Mouse (Mus musculus): ENCODE results near the gene Osbpl5.

Gene Osbpl5

DNA sequence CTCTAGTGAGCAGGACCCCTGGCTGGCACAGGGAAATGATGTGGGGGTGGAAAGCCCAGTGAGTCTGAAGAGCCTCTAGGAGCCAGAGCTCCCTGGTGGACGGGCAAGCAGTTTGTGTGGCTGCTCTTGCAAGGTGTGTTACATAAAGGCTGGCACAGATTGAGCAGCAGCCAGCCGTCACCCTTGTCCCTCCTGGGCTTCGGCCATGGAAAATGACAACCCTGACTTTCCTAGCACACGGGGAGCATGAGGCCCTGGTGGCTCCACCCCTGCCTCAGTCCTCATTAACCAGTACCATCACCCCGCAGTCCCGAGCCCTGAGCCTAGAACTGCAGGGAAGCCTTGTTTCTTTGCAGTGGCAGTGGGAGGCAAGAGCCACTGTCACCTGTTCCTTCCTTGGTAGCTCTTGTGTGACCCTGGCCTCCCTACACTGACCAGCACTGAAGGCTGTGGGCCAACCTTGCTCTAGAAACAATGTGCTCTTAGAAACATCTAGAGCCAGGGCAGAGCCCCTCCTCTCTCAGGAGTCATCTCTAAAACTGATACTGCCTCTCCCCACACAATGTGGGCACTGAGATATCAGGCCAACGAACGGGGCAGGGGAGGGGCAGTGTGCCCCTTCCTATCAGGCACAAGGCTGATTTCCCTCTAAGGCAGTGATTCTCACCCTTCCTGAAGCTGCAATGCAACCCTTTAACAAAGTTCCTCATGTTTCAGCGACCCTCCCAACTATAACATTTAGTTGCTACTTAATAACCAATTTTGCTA is 1.2 kb downstream of the Osbpl5 start:
- in situ Hi-C loops (cut with MboI, MseI) = loop anchor here (5.0 kb wide), 1 partner anchor 158 kb away; no protein-coding TSS in a partner anchor

DNA sequence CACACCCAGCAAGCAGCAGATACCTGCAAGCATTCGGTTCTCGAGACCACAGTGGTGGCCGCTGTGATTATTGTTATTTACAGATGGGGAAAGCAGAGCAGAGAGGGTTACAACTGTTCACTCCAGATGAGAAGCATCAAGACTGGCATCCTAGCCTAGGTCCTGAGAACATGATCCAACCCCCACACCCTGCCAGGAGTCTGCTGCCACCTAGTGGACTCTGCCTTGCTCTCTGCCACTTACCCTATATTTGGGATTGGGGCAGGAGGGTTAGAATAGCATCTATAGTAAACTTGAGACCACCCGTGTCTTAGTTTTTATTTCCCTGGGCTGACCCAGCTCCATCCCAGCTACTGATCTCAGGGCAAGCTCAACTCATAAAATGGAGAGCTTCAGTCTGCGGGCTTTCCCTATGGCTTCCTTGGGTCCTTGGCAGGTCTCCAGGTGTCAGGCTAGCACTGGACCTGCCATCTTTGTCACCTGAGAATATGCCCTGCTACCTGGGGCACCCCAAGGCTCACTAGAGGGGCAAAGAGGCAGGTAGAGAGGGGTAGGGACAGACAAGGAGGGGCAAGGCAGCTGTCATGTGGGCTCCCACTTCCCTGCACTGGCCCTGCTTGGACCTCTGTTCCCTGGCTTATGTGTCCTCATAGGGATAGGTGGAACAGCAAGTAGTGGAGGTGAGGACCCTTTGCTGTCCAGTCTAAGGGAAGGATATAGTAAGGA is 2.6 kb downstream of the Osbpl5 start:
- in situ Hi-C loops (cut with MboI, MseI) = loop anchor here (5.0 kb wide), 1 partner anchor 47 kb away; no protein-coding TSS in a partner anchor

DNA sequence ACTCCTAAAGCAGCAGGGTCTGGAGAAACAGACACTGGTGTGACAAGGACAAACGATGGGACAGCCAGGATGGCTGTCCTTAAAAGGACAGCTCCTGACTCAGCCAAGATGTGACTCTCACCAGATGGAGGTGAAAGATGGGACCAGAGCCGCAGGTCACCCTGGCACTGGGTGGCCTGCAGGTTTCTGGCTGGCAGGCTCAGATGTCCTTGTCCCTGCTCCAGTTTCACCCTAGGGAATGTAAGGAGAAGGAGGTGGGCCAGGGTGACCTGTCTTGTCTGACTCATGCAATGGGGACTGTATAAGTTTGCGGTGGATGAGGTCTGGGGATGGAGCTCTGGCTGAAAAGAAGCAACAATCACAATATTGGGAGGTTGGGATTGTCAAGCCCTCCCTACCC is 4.2 kb downstream of the Osbpl5 start:
- in situ Hi-C loops (cut with MboI, MseI) = loop anchor here (5.0 kb wide), 1 partner anchor 45 kb away; no protein-coding TSS in a partner anchor

GRCm38 (mm10) chr7:143752056-143752455 is 4.7 kb downstream of the Osbpl5 start:
- in situ Hi-C loops (cut with MboI, MseI) = loop anchor here (5.0 kb wide), 1 partner anchor 45 kb away; no protein-coding TSS in a partner anchor

DNA sequence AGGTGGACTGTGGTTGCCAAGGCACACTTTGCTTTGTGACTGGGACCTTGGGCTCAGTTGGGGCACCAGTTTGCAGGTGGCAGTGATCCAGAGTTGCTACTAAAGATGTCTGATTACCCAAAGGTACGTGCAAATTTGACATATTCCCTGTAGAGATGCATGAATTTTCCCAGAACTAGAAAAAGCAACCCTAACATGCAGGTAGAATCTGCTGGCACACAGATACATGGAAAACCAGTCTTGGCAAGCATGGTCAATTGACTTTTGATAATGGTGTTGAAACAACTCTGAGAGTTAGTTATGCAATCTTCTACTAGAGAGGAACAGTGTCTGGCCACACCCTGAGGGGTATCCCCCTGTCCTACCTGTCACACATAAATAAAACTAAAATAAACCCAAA is 5.4 kb downstream of the Osbpl5 start:
- in situ Hi-C loops (cut with MboI, MseI) = loop anchor here (5.0 kb wide), 1 partner anchor 44 kb away; no protein-coding TSS in a partner anchor

DNA sequence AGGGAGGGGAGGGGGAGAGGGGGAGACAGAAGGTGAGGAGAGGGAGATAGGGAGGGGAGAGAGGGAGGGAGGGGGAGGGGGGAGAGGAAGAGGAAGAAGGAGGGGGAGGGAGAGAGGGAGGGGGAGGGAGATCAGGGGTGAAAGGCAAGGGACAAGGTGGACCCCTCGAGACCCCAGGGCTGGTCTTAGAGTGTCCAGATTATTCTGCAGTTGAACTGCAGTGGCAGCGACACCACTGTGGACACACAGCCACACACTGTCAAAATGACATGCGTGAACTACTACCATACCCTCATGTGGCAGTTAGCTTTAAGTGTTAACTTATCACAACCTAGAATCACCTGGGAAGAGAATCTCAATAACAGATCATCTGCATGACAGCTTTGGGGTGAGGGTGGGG is 7.7 kb downstream of the Osbpl5 start:
- in situ Hi-C loops (cut with MboI, MseI) = no loop called here

DNA sequence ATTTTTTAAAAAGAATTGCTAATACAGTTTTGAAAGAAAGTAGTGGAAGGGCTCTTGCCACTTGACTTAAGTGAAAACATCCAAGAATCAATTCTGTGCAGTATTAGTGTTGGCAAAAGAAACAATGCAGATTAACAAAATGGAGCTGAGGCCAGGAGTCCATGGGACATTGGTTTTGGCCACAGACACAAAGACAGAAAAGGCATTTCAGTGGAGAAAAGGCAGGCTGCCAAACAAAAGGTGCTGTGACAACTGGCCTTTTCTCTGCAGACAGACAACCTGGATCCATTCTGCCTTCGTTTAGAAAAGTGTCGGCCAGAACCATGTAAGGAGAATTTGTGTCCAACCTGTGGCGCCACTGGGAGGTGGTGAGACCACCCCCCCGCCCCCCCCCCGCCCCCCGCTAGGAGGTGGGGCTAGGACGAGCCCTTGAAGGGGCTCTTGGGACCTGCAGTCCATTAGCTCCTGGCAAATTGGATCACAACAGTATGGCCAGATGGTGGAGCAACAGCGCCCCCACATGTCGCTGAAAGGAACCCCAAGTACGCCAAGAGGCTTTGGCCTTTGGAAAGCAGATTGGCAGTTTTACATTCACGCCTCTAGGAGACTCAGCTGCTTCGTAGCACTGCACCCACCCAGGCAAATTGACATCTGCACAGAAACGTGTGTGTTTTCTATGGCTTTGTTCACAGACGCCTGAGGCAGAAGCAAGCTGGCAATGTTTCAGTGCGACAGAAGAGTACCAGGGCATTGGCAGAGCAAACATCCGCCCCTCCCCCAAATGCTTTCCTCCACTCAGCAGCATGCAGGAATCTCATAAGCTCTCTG is 8.5 kb downstream of the Osbpl5 start:
- in situ Hi-C loops (cut with MboI, MseI) = no loop called here

GRCm38 (mm10) chr7:143740653-143741052 is 16.1 kb downstream of the Osbpl5 start:
- in situ Hi-C loops (cut with MboI, MseI) = no loop called here

DNA sequence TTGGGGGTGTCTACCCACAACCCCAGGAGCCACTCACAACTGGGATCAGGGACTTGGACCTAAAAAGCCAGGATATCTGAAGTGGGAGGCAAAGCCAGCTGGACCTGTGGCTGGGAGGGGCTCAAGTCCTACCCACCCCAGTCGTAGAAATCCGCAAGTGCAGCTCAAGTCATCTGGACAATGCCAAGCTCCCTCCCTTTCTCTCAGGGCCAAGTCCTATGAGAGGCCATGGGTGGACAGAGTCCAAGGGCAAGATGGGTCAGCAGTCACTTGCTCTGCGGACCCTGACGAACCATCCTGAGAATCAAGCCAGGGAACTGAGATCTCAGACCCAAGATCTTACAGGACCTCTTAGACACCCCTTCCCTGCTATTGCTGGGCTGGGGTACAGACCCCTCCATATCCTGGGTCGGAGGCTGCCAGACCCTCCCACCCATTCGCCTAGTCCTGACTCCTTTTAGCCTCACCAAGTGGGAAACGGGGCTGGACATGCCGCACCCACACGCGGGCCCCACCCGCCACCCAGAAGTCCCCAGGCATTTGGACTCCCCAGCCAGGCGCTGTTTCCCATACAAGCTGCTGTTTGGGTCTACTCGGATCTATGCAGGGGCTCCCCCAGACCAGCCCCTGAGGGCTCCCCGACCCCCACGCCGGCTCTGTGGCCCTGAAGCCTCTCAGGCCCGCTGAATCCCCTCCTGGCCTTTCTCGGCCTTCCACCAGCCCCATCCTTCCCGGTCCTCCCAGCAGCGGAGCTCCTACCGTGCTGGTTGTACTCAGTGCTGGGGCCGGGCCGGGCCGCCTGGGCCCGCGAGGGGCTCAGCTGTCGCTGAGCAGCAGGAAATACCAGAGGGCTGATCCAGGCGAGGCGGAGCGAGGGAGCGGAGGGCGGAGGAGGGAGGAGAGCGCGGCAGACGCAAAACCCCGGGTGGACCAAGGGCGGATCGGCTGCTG is 17.0 kb downstream of the Osbpl5 start:
- in situ Hi-C loops (cut with MboI, MseI) = no loop called here

- in situ Hi-C loops (cut with MboI, MseI) = no loop called here
These were observed 18.2 kb downstream of the Osbpl5 start for GRCm38 (mm10) chr7:143738601-143739006.

- in situ Hi-C loops (cut with MboI, MseI) = no loop called here
These were observed 18.6 kb downstream of the Osbpl5 start for GRCm38 (mm10) chr7:143738194-143738593.

DNA sequence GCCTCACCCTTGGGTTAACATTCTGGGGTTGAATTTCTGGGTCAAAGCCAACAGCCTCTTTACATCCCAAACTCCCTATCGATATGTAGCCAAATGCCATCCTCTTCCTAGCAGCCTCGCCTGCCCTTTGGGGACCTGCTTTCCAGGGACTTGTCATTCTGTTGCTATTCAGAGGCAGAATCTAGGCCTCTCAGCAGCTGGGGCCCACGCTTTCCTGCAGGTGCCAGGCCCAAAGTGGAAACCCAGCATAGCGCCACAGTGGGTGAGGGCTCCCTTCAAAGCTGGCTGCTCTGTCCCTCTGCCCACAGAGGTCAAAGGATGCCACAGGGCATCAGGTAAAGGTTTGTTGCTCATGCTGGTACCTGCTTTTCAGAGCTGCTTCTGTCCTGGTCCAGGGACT is 23.0 kb downstream of the Osbpl5 start:
- in situ Hi-C loops (cut with MboI, MseI) = no loop called here

DNA sequence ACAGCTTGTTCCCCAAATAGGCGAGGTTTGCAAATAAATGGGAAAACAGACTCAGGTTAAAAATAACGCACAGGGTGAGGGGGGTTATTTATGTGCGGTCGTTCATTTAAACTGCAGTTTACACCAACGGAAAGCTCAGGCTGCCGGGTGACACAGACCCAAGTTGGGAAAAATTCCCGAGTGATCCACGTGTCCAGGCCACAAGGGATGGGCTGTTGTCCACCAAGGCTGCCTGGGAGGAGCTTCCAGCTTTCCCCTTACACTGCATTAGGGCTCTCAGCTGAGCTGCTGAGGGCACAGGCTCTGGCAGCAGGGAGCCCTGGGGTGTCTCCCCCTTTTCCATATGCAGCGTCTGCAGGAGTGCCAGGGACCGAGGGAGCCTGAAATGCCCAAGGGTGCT is 26.9 kb downstream of the Osbpl5 start:
- in situ Hi-C loops (cut with MboI, MseI) = no loop called here

DNA sequence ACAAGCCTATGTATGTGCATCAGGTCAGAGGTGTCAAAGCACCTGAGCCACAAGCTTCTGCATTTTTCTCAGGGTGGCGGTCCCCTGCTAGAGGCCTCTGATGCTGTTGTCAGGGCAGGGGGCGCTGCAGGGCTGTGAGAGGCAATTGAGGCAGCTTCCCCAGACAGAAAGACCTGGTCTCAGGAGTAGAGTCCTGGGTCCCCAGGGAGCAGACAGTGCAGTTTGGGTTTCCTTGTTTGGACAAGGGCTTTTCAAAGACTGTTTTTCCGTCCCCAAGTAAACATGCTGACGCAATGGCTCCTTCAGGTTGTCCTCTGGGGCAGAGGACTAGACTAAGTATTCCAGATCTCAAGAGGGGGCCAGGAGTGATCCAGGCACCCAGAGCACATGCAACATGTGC is 30.4 kb downstream of the Osbpl5 start:
- in situ Hi-C loops (cut with MboI, MseI) = no loop called here

GRCm38 (mm10) chr7:143723841-143724240 is 32.9 kb downstream of the Osbpl5 start:
- in situ Hi-C loops (cut with MboI, MseI) = no loop called here

GRCm38 (mm10) chr7:143722646-143723045 is 34.1 kb downstream of the Osbpl5 start:
- in situ Hi-C loops (cut with MboI, MseI) = no loop called here

DNA sequence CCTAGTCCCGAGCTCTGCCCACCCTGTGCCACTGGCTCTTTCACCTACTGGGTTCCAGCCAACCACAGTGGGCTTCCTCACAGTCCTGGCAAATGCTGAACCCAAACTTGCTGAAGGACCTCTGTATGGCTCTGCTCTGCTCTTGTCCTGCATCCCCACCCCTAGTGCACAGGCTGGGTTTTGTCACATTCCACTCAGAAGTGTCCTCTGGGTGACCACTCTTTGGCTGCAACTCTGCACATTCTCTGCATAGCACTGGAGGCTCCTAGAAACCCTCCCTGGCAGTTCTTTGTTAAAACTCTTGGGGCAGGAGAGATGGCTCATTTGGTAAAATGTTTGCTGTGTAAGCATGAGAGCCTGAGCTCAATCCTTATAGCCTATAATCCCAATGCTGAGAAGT is 39.0 kb downstream of the Osbpl5 start:
- in situ Hi-C loops (cut with MboI, MseI) = no loop called here

- in situ Hi-C loops (cut with MboI, MseI) = no loop called here
These were observed 43.4 kb downstream of the Osbpl5 start for GRCm38 (mm10) chr7:143713421-143713820.

DNA sequence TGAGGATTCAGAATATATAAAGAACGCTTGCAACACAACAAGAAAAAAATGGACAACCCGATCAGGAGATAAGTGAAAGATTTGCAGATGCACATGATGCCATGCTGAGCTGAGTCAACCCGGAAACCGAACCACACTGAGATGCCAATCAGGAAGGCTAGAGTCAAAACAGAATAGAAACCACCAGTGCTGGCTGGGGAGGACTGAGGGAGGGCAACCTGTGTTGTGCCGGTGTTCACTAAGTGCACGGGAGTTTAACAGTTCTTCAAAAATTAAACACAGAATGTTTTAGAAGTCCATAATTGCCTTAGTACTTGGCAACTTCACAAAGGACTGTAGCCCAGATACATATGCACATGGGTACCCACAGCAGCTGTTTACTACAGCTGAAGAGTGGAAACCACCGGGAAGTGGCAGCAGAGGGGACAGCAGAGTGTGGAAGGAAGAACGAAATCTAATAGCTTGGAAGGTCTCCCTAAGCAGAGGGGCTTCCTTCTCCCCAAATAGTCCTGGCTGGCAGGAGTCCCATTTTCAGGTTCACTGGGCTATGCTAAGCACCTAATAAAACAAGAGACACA is 43.9 kb downstream of the Osbpl5 start:
- in situ Hi-C loops (cut with MboI, MseI) = no loop called here

GRCm38 (mm10) chr7:143712023-143712422 is 44.8 kb downstream of the Osbpl5 start:
- in situ Hi-C loops (cut with MboI, MseI) = no loop called here

Data from T-helper 1 cell (primary cell).